Mouse (Mus musculus) monocyte, adult 2 months (primary cell): ENCODE data around the gene Vps25.

Source experiments
- DNase-seq, 2 experiments: peaks; one replicate each; pipeline ENCODE4 v3.0.0; 2022; ENCODE audit warnings: low spot score in 2 of 2, low read depth in 1 of 2

Vps25 gene

GRCm38 (mm10) chr11:101253613-101254389 lies at the start of gene Vps25:
Gene Vps25 (plus strand): TSS chr11:101253707.
- DNase-seq: peak; percentile 63 to 73

DNA sequence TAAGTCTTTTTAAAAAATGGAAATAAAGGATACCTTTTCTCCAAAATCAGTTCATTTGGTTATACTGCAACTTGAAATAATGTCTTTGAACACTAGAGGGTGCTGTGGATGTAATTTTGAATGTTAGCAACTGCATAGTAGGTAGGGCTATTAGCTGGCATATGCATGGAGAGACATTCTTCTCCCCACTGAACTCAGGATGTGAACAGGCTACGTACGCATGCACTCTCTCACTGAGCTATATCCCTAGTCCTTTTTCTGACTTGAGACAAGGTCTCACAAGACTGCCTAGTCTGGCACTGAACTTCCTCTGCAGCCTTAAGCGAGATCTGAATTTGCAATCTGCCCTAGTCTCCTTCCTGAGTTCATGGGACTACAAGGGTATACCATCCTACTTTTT lies 41.5 kb upstream of the Vps25 start:
- DNase-seq: no peak

DNA sequence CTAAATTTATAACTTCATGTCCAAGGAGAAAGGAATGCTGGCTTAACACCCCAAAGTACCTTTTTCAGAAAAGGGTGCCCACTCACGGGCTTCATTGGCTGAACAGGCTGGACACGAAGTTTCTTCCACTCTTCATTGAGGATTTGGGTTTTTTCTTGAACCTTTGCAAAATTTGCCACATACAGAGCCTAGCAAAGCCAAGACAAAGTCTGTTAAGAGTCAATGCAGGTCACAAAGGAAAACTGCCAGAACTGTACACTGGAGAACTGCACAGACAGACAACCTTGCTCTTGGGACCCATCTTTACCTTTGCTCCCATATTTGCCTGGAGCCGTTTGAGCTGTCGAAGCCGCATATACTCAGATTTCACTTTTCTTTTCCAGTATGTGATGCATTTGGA lies 36.6 kb upstream of the Vps25 start:
- no peak for DNase-seq

DNA sequence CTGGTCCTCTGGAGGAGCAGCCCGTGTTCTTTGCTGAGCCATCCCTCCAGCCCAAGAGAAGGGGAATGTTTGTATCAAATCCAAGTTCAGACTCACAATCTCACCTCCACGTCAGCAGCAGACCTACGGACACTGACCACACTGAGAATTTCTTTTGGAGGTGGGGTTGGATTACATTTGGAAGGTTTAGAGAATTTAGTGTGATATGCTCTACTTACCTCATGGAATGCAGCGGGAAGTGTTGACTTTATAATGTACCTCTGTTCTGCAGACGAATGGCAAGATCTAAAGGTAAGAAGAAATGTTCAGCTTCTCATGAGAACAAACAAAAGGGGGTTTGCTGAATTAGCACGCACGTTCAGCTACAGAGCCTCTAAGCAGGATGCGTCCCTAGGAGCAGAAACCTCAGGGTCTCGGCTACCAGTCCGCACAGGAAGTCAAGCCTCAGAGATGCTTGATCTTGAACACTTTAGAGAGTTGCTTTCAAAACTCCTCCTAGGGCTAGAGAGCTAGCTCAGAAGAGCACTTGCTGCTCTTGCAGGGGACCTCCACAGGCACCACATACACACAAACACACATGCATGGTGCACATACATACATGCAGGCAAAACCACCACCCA lies 35.0 kb upstream of the Vps25 start:
- DNase-seq: no peak

GRCm38 (mm10) chr11:101220853-101221252 lies 32.7 kb upstream of the Vps25 start:
- DNase-seq: no peak

- DNase-seq: no peak
Observed at GRCm38 (mm10) chr11:101221306-101221986, 32.1 kb upstream of the Vps25 start.

GRCm38 (mm10) chr11:101224337-101224736 lies 29.2 kb upstream of the Vps25 start:
- no peak for DNase-seq

DNA sequence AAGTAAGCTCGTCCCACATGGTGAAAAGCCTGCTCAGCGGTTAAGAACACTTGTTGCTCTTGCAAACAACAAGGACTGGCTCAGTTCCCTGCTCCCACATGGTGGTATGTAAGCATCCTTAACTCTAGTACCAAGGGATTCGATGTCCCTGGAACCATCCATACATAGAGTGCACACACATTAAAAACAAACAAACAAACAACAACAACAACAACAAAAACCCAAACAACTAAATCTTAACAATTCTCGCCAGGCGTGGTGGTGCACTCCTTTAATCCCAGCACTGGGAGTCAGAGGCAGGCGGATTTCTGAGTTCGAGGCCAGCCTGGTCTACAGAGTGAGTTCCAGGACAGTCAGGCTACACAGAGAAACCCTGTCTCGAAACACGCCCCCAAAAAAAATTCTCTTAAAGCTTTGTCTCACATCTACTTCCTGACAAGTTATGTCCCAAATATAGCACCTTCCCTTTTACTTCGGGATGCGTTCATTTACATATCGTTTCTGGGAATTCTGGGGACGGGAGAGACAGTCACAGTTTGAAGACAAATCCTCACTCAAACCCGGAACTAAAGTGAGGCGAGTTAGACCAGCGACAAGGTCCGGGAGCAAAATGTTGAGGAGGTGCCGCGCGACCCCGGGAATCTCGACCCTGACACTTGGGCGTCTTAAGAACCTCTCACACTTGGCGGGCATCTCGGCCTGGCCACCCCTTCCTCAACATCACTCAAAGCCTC lies 28.0 kb upstream of the Vps25 start:
- DNase-seq: no peak

DNA sequence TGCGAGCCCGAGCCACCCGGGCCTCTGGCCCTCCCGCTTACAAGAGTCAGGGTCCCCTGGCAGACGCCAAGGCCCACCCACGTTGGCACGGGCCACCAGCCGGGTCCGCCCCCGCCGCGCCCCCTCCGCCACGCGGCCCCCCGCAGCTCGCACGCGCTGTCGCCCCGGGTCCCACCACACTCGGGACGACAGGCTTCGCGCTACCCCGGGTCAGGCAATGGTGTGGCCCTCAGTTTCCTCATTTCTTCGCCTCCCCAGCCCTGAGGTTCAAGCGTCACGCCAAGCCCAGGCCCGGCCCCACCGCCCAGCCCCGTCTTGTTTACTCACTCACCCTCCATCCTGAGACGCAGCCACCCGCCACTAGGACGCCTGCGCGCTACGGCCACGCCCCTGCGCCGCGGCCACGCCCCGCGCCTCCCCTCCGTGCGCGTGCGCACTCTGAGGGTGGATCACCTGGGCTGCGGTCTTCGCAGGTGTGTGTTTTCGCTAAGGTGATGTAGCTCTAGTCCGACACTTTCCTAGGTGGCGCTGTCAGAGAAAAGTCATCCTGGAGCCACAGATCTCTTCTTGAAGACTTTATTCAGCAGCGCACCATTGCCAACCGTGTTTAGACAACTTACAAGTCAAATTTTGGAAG lies 27.3 kb upstream of the Vps25 start, which contains the start of gene Ezh1:
TSS of gene Ezh1 (minus strand) at position 399 of the 637 bp plus-strand sequence.
- peak; percentile 55 to 81 for DNase-seq

GRCm38 (mm10) chr11:101229361-101229900 lies 24.1 kb upstream of the Vps25 start:
- no peak for DNase-seq

DNA sequence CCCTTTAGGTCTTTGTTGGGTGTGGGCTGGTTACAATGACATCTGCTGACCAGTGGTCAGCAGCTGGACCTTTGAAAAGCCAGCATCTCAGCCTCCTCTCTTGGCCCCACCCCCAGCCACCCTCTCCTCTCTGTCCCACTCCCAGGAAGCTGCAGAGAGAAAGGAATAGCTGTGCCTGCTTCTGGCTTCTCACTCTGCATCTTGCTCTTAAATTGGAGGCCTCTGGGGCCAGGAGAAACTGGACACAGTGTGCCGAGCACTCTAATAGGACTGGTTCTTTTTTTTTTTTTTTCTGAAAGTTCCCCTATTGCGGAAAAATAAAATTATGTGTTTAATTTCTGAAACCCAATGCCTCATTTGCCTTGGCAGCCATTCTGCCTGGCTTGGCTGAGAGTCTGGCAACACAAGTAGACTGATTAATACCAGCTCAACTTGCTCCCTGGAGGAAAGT lies 23.4 kb upstream of the Vps25 start:
- no peak for DNase-seq

DNA sequence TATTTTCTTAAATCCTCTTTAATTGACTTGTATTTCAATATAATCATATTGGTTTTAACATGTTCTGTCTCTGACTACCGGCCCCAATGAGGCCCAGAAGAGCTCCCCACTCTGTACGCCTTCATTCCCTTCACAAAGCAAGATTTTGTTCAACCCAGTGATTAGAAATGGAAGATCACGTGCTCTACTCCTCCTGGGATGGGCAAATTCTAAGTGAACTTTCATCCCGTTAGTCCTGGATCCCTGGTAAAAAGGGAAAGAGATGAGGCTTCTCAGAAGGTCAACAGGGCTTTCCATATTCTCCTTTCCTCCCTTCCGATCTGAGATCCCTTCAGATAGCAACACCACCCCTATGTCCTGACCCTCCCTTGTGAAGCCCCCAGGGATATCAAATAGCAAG lies 23.0 kb upstream of the Vps25 start:
- no peak for DNase-seq

- DNase-seq: no peak
Observed at GRCm38 (mm10) chr11:101230991-101231871, 22.3 kb upstream of the Vps25 start.

GRCm38 (mm10) chr11:101232010-101232839 lies 21.3 kb upstream of the Vps25 start:
- no peak for DNase-seq

GRCm38 (mm10) chr11:101233240-101233639 lies 20.3 kb upstream of the Vps25 start:
- DNase-seq: no peak

DNA sequence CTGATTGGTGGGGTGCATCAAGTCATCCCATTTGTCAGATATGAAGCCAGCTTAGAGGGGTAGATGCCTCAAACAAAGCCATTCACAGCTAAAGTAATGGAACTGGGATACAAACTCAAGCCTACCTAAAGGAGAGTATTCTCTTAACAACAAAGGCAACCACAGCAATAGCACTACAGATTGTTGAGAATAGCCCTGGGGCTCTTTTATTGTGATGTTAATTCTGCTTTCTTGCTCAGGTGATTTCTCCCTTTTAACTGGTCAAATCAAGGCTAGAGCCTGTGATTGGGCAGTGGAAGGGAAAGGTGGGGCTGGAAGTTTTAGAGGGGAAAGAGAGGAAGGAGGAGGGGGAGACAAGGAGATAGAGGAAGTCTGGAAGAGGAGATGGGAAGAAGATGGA lies 19.4 kb upstream of the Vps25 start:
- no peak for DNase-seq

DNA sequence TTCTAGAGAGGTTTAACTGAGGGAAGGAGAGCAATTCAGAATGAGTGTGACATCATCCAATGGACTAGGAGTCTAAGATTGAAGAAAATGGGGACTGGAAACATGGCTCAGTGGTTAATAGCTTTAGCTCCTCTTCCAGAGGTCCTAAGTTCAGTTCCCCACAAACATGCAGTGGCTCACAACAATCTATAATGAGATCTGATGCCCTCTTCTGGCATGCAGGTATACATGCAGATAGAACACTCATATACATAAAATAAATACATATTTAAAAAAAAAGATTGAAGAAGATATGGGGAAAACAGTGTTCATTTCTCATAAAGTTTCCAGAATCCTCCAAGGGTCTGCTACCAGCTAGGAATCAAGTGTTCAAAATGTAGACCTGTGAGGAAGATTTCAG lies 18.1 kb upstream of the Vps25 start:
- DNase-seq: no peak

DNA sequence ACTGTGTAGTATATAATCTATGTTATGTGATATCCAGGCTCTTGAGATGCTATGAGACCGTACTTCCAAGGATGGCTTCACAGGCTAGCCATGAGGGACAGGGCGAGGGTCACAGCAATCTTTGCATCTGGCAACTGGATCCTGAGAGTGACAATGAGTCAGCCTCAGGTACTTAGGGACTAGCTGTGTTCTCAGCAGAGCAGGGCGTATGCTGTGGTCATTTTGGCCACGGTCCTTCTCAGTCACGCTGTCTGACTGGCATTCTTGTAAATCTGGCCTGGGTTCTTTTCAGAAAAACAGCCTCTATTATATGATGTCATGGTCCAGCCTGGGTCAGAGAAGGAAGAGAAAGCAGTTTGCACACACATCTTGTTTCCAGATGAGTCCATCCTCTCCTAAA lies 16.7 kb upstream of the Vps25 start:
- no peak for DNase-seq
